ENCODE assay signal across 22 mouse cellular contexts in the genomic region with DNA sequence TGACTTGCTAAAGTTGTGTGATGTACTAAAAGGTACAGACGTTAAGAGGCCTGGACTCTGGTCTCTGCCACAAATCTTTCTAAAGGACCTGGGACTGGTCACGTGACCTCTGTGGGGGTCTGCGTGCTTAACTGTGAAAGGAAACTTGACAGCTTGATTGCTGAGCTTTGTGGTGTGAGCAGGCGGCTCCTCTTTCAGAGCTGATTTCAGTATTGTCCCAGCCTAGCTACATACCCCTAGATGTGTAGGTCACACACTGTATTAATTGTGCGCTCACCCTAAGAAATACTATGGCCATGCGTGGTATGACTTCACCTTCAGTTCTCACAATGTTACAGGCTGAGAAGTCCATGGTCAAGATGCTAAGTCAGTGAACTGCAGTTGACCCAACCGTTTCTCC.
DNase-seq lines count a peak whose midpoint lies in the region; ATAC-seq lines count a peak whose summit lies in the region.
"Had no signal": no experiment of that assay in that cellular context is flagged by ENCODE, and none has a peak within 500 bp of the region (broad histone marks: within the 10 kb centered on the region; RNA-seq: fewer than 3 reads in every experiment).

No protein-coding gene starts in this region.

- H3K27me3 ChIP-seq in forebrain, embryonic 12.5 days: no peaks in the 10 kb centered on the region
- no peaks in the 10 kb centered on the region for H3K27me3 ChIP-seq in forebrain, embryonic 15.5 days
- H3K27me3 ChIP-seq in midbrain, embryonic 11.5 days (ENCODE audit: control insufficient read depth, insufficient read depth, low read length): no peaks in the 10 kb centered on the region
- H3K27me3 ChIP-seq in midbrain, embryonic 15.5 days (replicated peaks): no peaks in the 10 kb centered on the region
- H3K27me3 ChIP-seq: kidney, embryonic 15.5 days; limb, embryonic 15.5 days; liver, embryonic 15.5 days had no signal

- H3K9ac ChIP-seq in forebrain, embryonic 12.5 days: no peak overlapping the region
- no peak overlapping the region for H3K9ac ChIP-seq in forebrain, embryonic 15.5 days (replicated peaks)
- no peak overlapping the region for H3K9ac ChIP-seq in midbrain, embryonic 11.5 days (ENCODE audit: low read length)
- no peak overlapping the region for H3K9ac ChIP-seq in midbrain, embryonic 15.5 days
- H3K9ac ChIP-seq: kidney, embryonic 15.5 days; limb, embryonic 15.5 days; liver, embryonic 15.5 days had no signal

- ATAC-seq in forebrain, embryonic 12.5 days (ENCODE audit: low FRiP score): 0 out of 2 replicates have a peak, but pooled peaks have one; percentile 27
- ATAC-seq in forebrain, embryonic 15.5 days (replicated peaks): no peak
- no peak for ATAC-seq in midbrain, embryonic 11.5 days (ENCODE audit: low FRiP score)
- ATAC-seq in midbrain, embryonic 15.5 days (replicated peaks): no peak

- H3K36me3 ChIP-seq in forebrain, embryonic 12.5 days (replicated peaks): no peaks in the 10 kb centered on the region
- no peaks in the 10 kb centered on the region for H3K36me3 ChIP-seq in forebrain, embryonic 15.5 days
- H3K36me3 ChIP-seq in midbrain, embryonic 11.5 days (ENCODE audit: control insufficient read depth, insufficient read depth, low read length): no peaks in the 10 kb centered on the region
- no peaks in the 10 kb centered on the region for H3K36me3 ChIP-seq in midbrain, embryonic 15.5 days (replicated peaks)
- H3K36me3 ChIP-seq: heart, embryonic 10.5 days; kidney, embryonic 15.5 days; limb, embryonic 15.5 days; liver, embryonic 15.5 days had no signal

- peak; percentile 84 for DNase-seq in midbrain, embryonic 11.5 days (ENCODE audit: low spot score, missing footprints)
- DNase-seq in embryo, embryonic 9.5 days (ENCODE audit: extremely low spot score): peak; percentile 19
- DNase-seq in retina, postnatal 1 day: peak; percentile 11
- no peak for DNase-seq in layer of hippocampus, postnatal 25 days (ENCODE audit: extremely low spot score in 1 of 2, low spot score in 1 of 2)
- DNase-seq in left cerebral cortex, adult 11 months (ENCODE audit: low spot score): no peak
- DNase-seq: adrenal gland, postnatal 36 days; cerebellum, adult 11 months; cerebellum, adult 9-11 months; gastrocnemius, adult 2 months; kidney, adult 11 months; kidney, postnatal 36 days; lung, postnatal 4 days; right cerebral cortex, postnatal 14 days; spleen, adult 18-20 months had no signal

- peaks cover 11% of the 10 kb centered on the region for H3K4me1 ChIP-seq in forebrain, embryonic 12.5 days
- peaks cover 6% of the 10 kb centered on the region; the same call in 1 of the 2 replicates for H3K4me1 ChIP-seq in forebrain, embryonic 15.5 days
- H3K4me1 ChIP-seq in midbrain, embryonic 11.5 days (ENCODE audit: control insufficient read depth, insufficient read depth, low read length): peaks cover 3% of the 10 kb centered on the region
- no peaks in the 10 kb centered on the region for H3K4me1 ChIP-seq in midbrain, embryonic 15.5 days
- H3K4me1 ChIP-seq: kidney, embryonic 15.5 days; liver, embryonic 15.5 days had no signal

- no peak overlapping the region for H3K27ac ChIP-seq in forebrain, embryonic 12.5 days
- no peak overlapping the region for H3K27ac ChIP-seq in forebrain, embryonic 15.5 days (replicated peaks)
- H3K27ac ChIP-seq in midbrain, embryonic 11.5 days (ENCODE audit: low read depth, low read length): no peak overlapping the region
- no peak overlapping the region for H3K27ac ChIP-seq in midbrain, embryonic 15.5 days
- H3K27ac ChIP-seq: gastrocnemius, adult 2 months; heart, embryonic 10.5 days; kidney, embryonic 15.5 days; left cerebral cortex, adult 2 months; limb, embryonic 15.5 days; liver, embryonic 15.5 days had no signal

- H3K4me3 ChIP-seq in forebrain, embryonic 12.5 days (replicated peaks): no peak overlapping the region
- no peak overlapping the region for H3K4me3 ChIP-seq in forebrain, embryonic 15.5 days
- H3K4me3 ChIP-seq in midbrain, embryonic 11.5 days (ENCODE audit: low read depth, low read length): no peak overlapping the region
- no peak overlapping the region for H3K4me3 ChIP-seq in midbrain, embryonic 15.5 days
- H3K4me3 ChIP-seq: gastrocnemius, adult 2 months; heart, embryonic 10.5 days; kidney, embryonic 15.5 days; left cerebral cortex, adult 2 months; limb, embryonic 15.5 days; liver, embryonic 15.5 days had no signal

- H3K9me3 ChIP-seq in forebrain, embryonic 12.5 days: no peaks in the 10 kb centered on the region
- no peaks in the 10 kb centered on the region for H3K9me3 ChIP-seq in forebrain, embryonic 15.5 days
- H3K9me3 ChIP-seq in midbrain, embryonic 11.5 days (ENCODE audit: control insufficient read depth, low read length): no peaks in the 10 kb centered on the region
- H3K9me3 ChIP-seq in midbrain, embryonic 15.5 days: no peaks in the 10 kb centered on the region
- H3K9me3 ChIP-seq: heart, embryonic 10.5 days; kidney, embryonic 15.5 days; limb, embryonic 15.5 days; liver, embryonic 15.5 days had no signal

- 44% methylated on average over 7 of the region's 7 CpGs for WGBS in forebrain, embryonic 12.5 days
- WGBS in forebrain, embryonic 15.5 days: 47% methylated on average over 7 of the region's 7 CpGs
- 58% methylated on average over 7 of the region's 7 CpGs for WGBS in midbrain, embryonic 11.5 days
- 37% methylated on average over 7 of the region's 7 CpGs for WGBS in midbrain, embryonic 15.5 days

- no peak overlapping the region for H3K4me2 ChIP-seq in forebrain, embryonic 12.5 days
- H3K4me2 ChIP-seq in forebrain, embryonic 15.5 days (replicated peaks): no peak overlapping the region
- H3K4me2 ChIP-seq in midbrain, embryonic 11.5 days: no peak overlapping the region
- no peak overlapping the region for H3K4me2 ChIP-seq in midbrain, embryonic 15.5 days
- H3K4me2 ChIP-seq: kidney, embryonic 15.5 days; limb, embryonic 15.5 days; liver, embryonic 15.5 days had no signal

Comparison
In these comparisons a context has a peak if more than half of its experiments do, and no peak if none do; other contexts are left out.
1. DNase-seq: peak in midbrain, embryonic 11.5 days (single experiment), embryo, embryonic 9.5 days (single experiment) and retina, postnatal 1 day (single experiment); none in layer of hippocampus, postnatal 25 days (0 of 2) and left cerebral cortex, adult 11 months (single experiment).